Mouse (Mus musculus) CH12.LX (cell line): Measurements from ENCODE around the gene Trio. TPM values are rescaled to one million over a fixed set of nuclear protein-coding genes. Genes with fewer than 3 reads are reported as not detected.

Experiments
- DNase-seq: peaks from one replicate; pipeline ENCODE4 v3.0.0-alpha.2; 2013; ENCODE audit errors: extremely low read depth
- H3K27ac ChIP-seq: 2 replicates; pipeline ENCODE4 v1.5.1; 2012; ENCODE audit warnings: low read depth, mild to moderate bottlenecking, control low read depth, moderate library complexity; ENCODE audit not compliant: insufficient read depth
- H3K27me3 ChIP-seq: replicated peaks from 2 replicates; pipeline ENCODE3; 2012; ENCODE audit warnings: inconsistent platforms
- H3K36me3 ChIP-seq, 2 experiments: replicated peaks in 1 of 2; 2 replicates each; pipeline versions ENCODE3 to v1.6.1; 2012; ENCODE audit warnings: inconsistent platforms in 1 of 2, low read length in 1 of 2, mild to moderate bottlenecking in 1 of 2, mixed read lengths in 1 of 2, moderate library complexity in 1 of 2; ENCODE audit not compliant: control insufficient read depth in 1 of 2, insufficient read depth in 1 of 2
- H3K4me1 ChIP-seq, 2 experiments: 2 replicates each; pipeline ENCODE4 v1.6.1; 2012; ENCODE audit warnings: inconsistent platforms in 1 of 2, moderate library complexity in 1 of 2; ENCODE audit not compliant: insufficient read depth in 2 of 2, control insufficient read depth in 1 of 2
- H3K4me2 ChIP-seq: 2 replicates; pipeline ENCODE4 v1.6.1; 2012; ENCODE audit warnings: low read depth, mild to moderate bottlenecking, control low read depth; ENCODE audit not compliant: poor library complexity, insufficient read depth, severe bottlenecking
- H3K4me3 ChIP-seq, 3 experiments: fragments of 150-350 bp in 1 of 3; sonication (generic) in 1 of 3; replicated peaks in 1 of 3; 2 replicates each; pipeline versions ENCODE3 to v1.5.1; 2011 to 2012; ENCODE audit warnings: low read depth in 2 of 3, low read length in 2 of 3, mild to moderate bottlenecking in 2 of 3, moderate library complexity in 2 of 3, control low read depth in 1 of 3, improper control_type of control experiment in 1 of 3, inconsistent platforms in 1 of 3, mixed read lengths in 1 of 3; ENCODE audit not compliant: poor library complexity in 1 of 3
- H3K79me2 ChIP-seq: replicated peaks from 2 replicates; pipeline ENCODE4 v1.6.1; 2012; ENCODE audit warnings: mild to moderate bottlenecking, moderate library complexity; ENCODE audit not compliant: control insufficient read depth, poor library complexity, insufficient read depth, severe bottlenecking; ENCODE audit errors: extremely low read depth
- H3K9ac ChIP-seq: 2 replicates; pipeline ENCODE4 v1.6.1; 2012; ENCODE audit warnings: low read depth, mild to moderate bottlenecking, control low read depth, moderate library complexity; ENCODE audit not compliant: insufficient read depth
- H3K9me3 ChIP-seq: replicated peaks from 2 replicates; pipeline ENCODE3; 2012; ENCODE audit warnings: low read length, inconsistent platforms, mixed read lengths
- BHLHE40 ChIP-seq: IDR thresholded peaks from 2 replicates; pipeline ENCODE4 v1.6.1; 2011; ENCODE audit warnings: mild to moderate bottlenecking, low read depth, low read length, improper control_type of control experiment
- CHD1 ChIP-seq: IDR thresholded peaks from 2 replicates; pipeline ENCODE4 v1.6.1; 2012; ENCODE audit warnings: low read depth, low read length, improper control_type of control experiment, inconsistent platforms
- ELF1 ChIP-seq: IDR thresholded peaks from 2 replicates; pipeline ENCODE4 v1.6.1; 2014; ENCODE audit warnings: low read depth, mild to moderate bottlenecking, inconsistent platforms, low read length, improper control_type of control experiment
- GABPA ChIP-seq: IDR thresholded peaks from 2 replicates; pipeline ENCODE4 v1.6.1; 2012; ENCODE audit warnings: low read depth, low read length, improper control_type of control experiment, inconsistent platforms; ENCODE audit not compliant: insufficient replicate concordance
- HCFC1 ChIP-seq: IDR thresholded peaks from 2 replicates; pipeline ENCODE4 v1.6.1; 2012; ENCODE audit warnings: low read depth, mild to moderate bottlenecking, inconsistent platforms, low read length, improper control_type of control experiment
- JUN ChIP-seq: IDR thresholded peaks from 2 replicates; pipeline ENCODE4 v1.6.1; 2011; ENCODE audit warnings: low read depth, mild to moderate bottlenecking, low read length, improper control_type of control experiment, moderate library complexity; ENCODE audit not compliant: insufficient read depth
- KAT2A ChIP-seq: IDR thresholded peaks from 2 replicates; pipeline ENCODE4 v1.6.1; 2012; ENCODE audit warnings: low read length, improper control_type of control experiment, inconsistent platforms; ENCODE audit not compliant: insufficient replicate concordance
- MAFK ChIP-seq: IDR thresholded peaks from 2 replicates; pipeline ENCODE4 v1.6.1; 2011; ENCODE audit warnings: low read length, improper control_type of control experiment; ENCODE audit not compliant: insufficient replicate concordance
- MAX ChIP-seq: IDR thresholded peaks from 2 replicates; pipeline ENCODE4 v1.6.1; 2011; ENCODE audit warnings: low read length, improper control_type of control experiment
- MXI1 ChIP-seq: IDR thresholded peaks from 2 replicates; pipeline ENCODE4 v1.6.1; 2011; ENCODE audit warnings: mild to moderate bottlenecking, low read depth, low read length, improper control_type of control experiment
- NELFE ChIP-seq: IDR thresholded peaks from 2 replicates; pipeline ENCODE4 v1.6.1; 2011; ENCODE audit warnings: low read depth, low read length, improper control_type of control experiment
- TBP ChIP-seq: conservative IDR thresholded peaks from 2 replicates; pipeline ENCODE4 v1.6.1; 2011; ENCODE audit warnings: low read depth, low read length, improper control_type of control experiment
- UBTF ChIP-seq: IDR thresholded peaks from 2 replicates; pipeline ENCODE4 v1.6.1; 2012; ENCODE audit warnings: low read depth, mild to moderate bottlenecking, inconsistent platforms, low read length, improper control_type of control experiment, moderate library complexity
- dilution Hi-C: fragments of 300-500 bp; cut with MboI; formaldehyde crosslinking; loops from 2 replicates; pipeline ENCODE4 v1.14.3; 2020; ENCODE audit warnings: low sequenced_read_pairs; ENCODE audit not compliant: extremely low pct_unique_long_range_greater_than_20kb, extremely low pct_ligation_motif_present
- in situ Hi-C: fragments of 300-500 bp; cut with MboI; formaldehyde crosslinking; loops from 3 replicates; pipeline ENCODE4 v1.14.3; 2019; ENCODE audit warnings: low sequenced_read_pairs, low pct_ligation_motif_present, low pct_unique_long_range_greater_than_20kb, mixed read lengths
- polyA plus RNA-seq: library from polyadenylated mRNA; unstranded; fragments of >175 nt; gene quantifications from 2 replicates; pipeline ENCODE4 v1.2.1, GENCODE M21; 2012; ENCODE audit warnings: low read depth; ENCODE audit not compliant: insufficient read length
- total RNA-seq, 2 experiments: library from RNA; depleted of rRNA; stranded (reverse); fragments of 300-350 nt in 1 of 2; fragments of >200 nt in 1 of 2; gene quantifications; 2 replicates each; pipeline ENCODE4 v1.2.3; 2012 to 2014

Trio gene
- total and polyA plus RNA-seq, 3 experiments: 3.9 to 17.5 (median 4.3) TPM

DNA sequence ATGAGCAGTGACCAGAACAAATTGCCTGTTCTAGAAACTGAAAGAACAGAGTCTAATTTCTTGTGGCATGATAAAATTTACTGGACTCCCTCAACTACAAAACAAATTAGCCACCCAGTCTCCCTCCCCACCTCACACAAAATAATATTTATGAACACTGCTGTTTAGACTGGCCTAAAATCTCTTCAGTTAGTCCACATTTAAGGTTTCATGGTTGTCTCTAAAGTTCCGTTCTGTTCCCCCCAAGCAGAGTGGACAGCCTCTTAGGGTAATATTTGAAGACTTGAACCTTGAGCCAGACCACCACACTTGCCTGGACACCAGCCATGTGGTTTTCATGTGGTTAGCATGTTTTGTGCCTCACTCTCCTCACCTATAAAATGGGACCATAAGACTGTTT is 342.4 kb downstream of the Trio start:
- dilution Hi-C loops: no loop called here
- H3K4me3 ChIP-seq: no peak overlapping the region
- DNase-seq: no peak
- in situ Hi-C loops: no loop called here
- no peak for TF ChIP-seq CHD1
- TF ChIP-seq JUN: no peak
- no peak for TF ChIP-seq UBTF
- no peak for TF ChIP-seq MAX
- no peak for TF ChIP-seq HCFC1
- no peak for TF ChIP-seq KAT2A
- TF ChIP-seq GABPA: no peak
- no peak for TF ChIP-seq ELF1
- TF ChIP-seq NELFE: no peak
- no peak for TF ChIP-seq MXI1
- TF ChIP-seq, all 38 proteins: peak for 0
- Histone ChIP-seq H3K27me3 (peaks cover 31% of the 10 kb centered on the region), H3K9ac (no peak overlapping the region), H3K79me2 (no peaks in the 10 kb centered on the region), H3K9me3 (no peaks in the 10 kb centered on the region), H3K4me2 (no peak overlapping the region), H3K4me1 (peaks cover 6 to 15% of the 10 kb centered on the region in 2 experiments), H3K27ac (no peak overlapping the region), H3K36me3 (no peaks in the 10 kb centered on the region)

DNA sequence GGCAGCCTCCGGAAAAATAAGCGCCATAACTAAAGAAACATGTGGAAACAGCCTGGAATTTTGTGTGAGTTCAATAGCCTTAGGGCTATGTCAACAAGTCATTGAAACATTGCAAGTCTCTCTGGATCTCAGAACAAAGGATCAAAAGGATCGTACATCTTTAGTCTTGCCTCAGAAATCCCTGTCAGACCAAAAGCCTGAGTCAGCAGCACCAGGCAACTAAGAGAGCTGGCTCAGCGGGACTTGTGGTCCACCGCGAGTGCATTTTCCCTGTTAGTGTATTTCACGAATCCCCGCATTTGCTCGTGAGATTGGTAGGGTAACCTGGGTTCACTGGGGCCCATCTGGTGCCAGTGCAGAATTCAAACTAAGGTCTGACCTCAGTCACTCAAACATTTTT is 343.0 kb downstream of the Trio start:
- Histone ChIP-seq H3K4me1 (peaks cover 3 to 9% of the 10 kb centered on the region in 2 experiments), H3K27ac (no peak overlapping the region), H3K4me3 (no peak overlapping the region), H3K9ac (no peak overlapping the region), H3K79me2 (no peaks in the 10 kb centered on the region), H3K4me2 (no peak overlapping the region), H3K27me3 (peaks cover 31% of the 10 kb centered on the region), H3K9me3 (no peaks in the 10 kb centered on the region), H3K36me3 (no peaks in the 10 kb centered on the region)
- no peak for DNase-seq
- TF ChIP-seq MAFK (0 out of 2 replicates have a peak, but pooled peaks have one; percentile 53), BHLHE40 (no peak), TBP (no peak)
- dilution Hi-C loops (no loop called here), in situ Hi-C loops (no loop called here)
